Mouse (Mus musculus) kidney, embryonic 15.5 days (tissue): ENCODE measurements around the gene Hephl1. TPM values are rescaled to one million over a fixed set of nuclear protein-coding genes. Genes with fewer than 3 reads are reported as not detected.

Experiments used
- ATAC-seq: fragments of 200-750 bp; cut with Nextera tagmentation; replicated peaks from 2 replicates; pipeline ENCODE4 v1.8.0; 2017; ENCODE audit warnings: moderate TSS enrichment; ENCODE audit not compliant: low FRiP score
- H3K27ac ChIP-seq: fragments of 300-500 bp; sonication (generic); 2 replicates; pipeline ENCODE4 v1.5.1; 2015; ENCODE audit warnings: mild to moderate bottlenecking, inconsistent platforms
- H3K27me3 ChIP-seq: fragments of 300-500 bp; sonication (generic); 2 replicates; pipeline ENCODE4 v1.6.1; 2015; ENCODE audit warnings: inconsistent platforms
- H3K36me3 ChIP-seq: fragments of 300-500 bp; sonication (generic); 2 replicates; pipeline ENCODE4 v1.6.1; 2015; ENCODE audit warnings: inconsistent platforms
- H3K4me1 ChIP-seq: fragments of 300-500 bp; sonication (generic); 2 replicates; pipeline ENCODE4 v1.6.1; 2015; ENCODE audit warnings: inconsistent platforms
- H3K4me2 ChIP-seq: fragments of 300-500 bp; sonication (generic); 2 replicates; pipeline ENCODE4 v1.6.1; 2015; ENCODE audit warnings: moderate library complexity, mild to moderate bottlenecking, inconsistent platforms
- H3K4me3 ChIP-seq: fragments of 300-500 bp; sonication (generic); replicated peaks from 2 replicates; pipeline ENCODE4 v1.5.1; 2015; ENCODE audit warnings: mild to moderate bottlenecking, inconsistent platforms
- H3K9ac ChIP-seq: fragments of 300-500 bp; sonication (generic); 2 replicates; pipeline ENCODE4 v1.6.1; 2015; ENCODE audit warnings: mild to moderate bottlenecking, inconsistent platforms
- H3K9me3 ChIP-seq: fragments of 300-500 bp; sonication (generic); replicated peaks from 2 replicates; pipeline ENCODE4 v1.6.1; 2016; ENCODE audit warnings: inconsistent platforms
- WGBS: fragments of 180-500 bp; shearing (Covaris S2); methylation state at CpG from one replicate; pipeline ENCODE4 v1.1.7; 2015; ENCODE audit warnings: mixed read lengths; 5-methylcytosine and 5-hydroxymethylcytosine counted together
- polyA plus RNA-seq: library from polyadenylated mRNA; unstranded; fragments of >200 nt; fragmentation: Nextera tagmentation; extraction: Ambion mirVana; gene quantifications from 2 replicates; pipeline ENCODE4 v1.2.1, GENCODE M21; 2015

Gene Hephl1
- polyA plus RNA-seq, 1 experiment from 2014 or later, result 0.05 TPM

DNA sequence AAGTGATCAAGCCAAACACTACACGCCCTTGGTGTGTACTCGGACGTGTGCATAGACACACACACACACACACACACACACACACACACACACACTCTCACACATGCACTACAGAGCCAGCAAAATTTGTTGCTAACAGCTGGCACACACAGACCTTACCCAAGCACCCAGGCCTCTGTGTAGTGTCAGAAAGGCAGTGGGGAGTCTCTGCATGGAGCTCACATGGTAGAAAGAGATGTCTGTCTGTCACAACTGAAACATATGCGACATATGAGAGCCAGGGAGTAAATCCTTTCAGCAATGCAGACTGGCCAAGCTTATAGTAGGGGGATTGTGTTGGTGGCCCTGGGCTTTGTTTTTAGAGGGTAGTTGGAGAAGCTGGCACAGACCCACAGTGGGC lies 79.1 kb downstream of the Hephl1 start:
- Histone ChIP-seq H3K27me3 (no peaks in the 10 kb centered on the region), H3K9me3 (no peaks in the 10 kb centered on the region), H3K4me3 (no peak overlapping the region), H3K27ac (no peak overlapping the region), H3K4me1 (peaks cover 21% of the 10 kb centered on the region), H3K36me3 (0 out of 2 replicates have a peak, but pooled peaks cover 7% of the 10 kb centered on the region), H3K4me2 (no peak overlapping the region), H3K9ac (no peak overlapping the region)
- no peak for ATAC-seq
- 97% methylated on average over 4 of the region's 4 CpGs for WGBS

GRCm38 (mm10) chr9:15030771-15031170 lies 81.1 kb downstream of the Hephl1 start:
- H3K9me3 ChIP-seq, result no peaks in the 10 kb centered on the region
- H3K27ac ChIP-seq, result no peak overlapping the region
- H3K4me1 ChIP-seq, result peaks cover 8% of the 10 kb centered on the region
- ATAC-seq, result no peak
- 64% methylated on average over 8 of the region's 8 CpGs for WGBS
- no peak overlapping the region for H3K9ac ChIP-seq
- H3K36me3 ChIP-seq, result 0 out of 2 replicates have a peak, but pooled peaks cover 16% of the 10 kb centered on the region
- H3K4me3 ChIP-seq, result no peak overlapping the region
- H3K27me3 ChIP-seq, result no peaks in the 10 kb centered on the region
- no peak overlapping the region for H3K4me2 ChIP-seq

GRCm38 (mm10) chr9:15029025-15029727 lies 82.7 kb downstream of the Hephl1 start:
- WGBS, result 65% methylated on average over 5 of the region's 5 CpGs
- Histone ChIP-seq H3K4me2 (no peak overlapping the region), H3K36me3 (0 out of 2 replicates have a peak, but pooled peaks cover 16% of the 10 kb centered on the region), H3K27ac (no peak overlapping the region), H3K9me3 (no peaks in the 10 kb centered on the region), H3K27me3 (no peaks in the 10 kb centered on the region), H3K4me3 (no peak overlapping the region), H3K9ac (no peak overlapping the region), H3K4me1 (peaks cover 2% of the 10 kb centered on the region; the same call in 1 of the 2 replicates)
- ATAC-seq, result peak; percentile 54; the same call in 1 of the 2 replicates

DNA sequence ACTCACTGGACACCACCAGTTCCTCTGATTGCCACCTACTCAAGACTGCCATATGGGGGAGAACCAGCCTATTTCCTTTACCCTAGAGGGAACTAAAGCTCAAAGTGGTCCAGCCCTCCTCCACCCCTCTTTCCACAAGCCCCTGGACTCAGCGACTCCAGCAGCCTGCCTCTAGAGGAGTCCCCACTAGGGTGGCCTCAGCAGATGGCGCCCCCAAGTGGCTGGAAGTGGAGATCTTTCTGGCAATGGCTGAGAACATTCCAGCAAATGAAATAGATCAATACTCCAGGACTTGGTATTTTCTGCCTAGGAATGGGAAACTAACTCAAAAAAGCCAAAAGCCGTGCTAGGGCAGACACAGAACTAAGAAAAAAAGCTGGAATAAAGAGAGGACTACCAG lies 84.2 kb downstream of the Hephl1 start:
- Histone ChIP-seq H3K9me3 (no peaks in the 10 kb centered on the region), H3K36me3 (0 out of 2 replicates have a peak, but pooled peaks cover 13% of the 10 kb centered on the region), H3K4me1 (no peaks in the 10 kb centered on the region), H3K4me2 (no peak overlapping the region), H3K9ac (no peak overlapping the region), H3K27me3 (no peaks in the 10 kb centered on the region), H3K27ac (no peak overlapping the region), H3K4me3 (no peak overlapping the region)
- 77% methylated on average over 3 of the region's 3 CpGs for WGBS
- no peak for ATAC-seq

GRCm38 (mm10) chr9:15023049-15023448 lies 88.9 kb downstream of the Hephl1 start:
- no peak overlapping the region for H3K4me2 ChIP-seq
- no peaks in the 10 kb centered on the region for H3K9me3 ChIP-seq
- H3K36me3 ChIP-seq, result peaks cover 25% of the 10 kb centered on the region
- no peaks in the 10 kb centered on the region for H3K4me1 ChIP-seq
- no peak overlapping the region for H3K4me3 ChIP-seq
- WGBS, result 95% methylated on average over 1 of the region's 1 CpGs
- no peak for ATAC-seq
- H3K9ac ChIP-seq, result no peak overlapping the region
- no peak overlapping the region for H3K27ac ChIP-seq
- no peaks in the 10 kb centered on the region for H3K27me3 ChIP-seq

GRCm38 (mm10) chr9:15021156-15021555 lies 90.8 kb downstream of the Hephl1 start:
- no peak overlapping the region for H3K27ac ChIP-seq
- no peak overlapping the region for H3K4me2 ChIP-seq
- no peaks in the 10 kb centered on the region for H3K4me1 ChIP-seq
- H3K27me3 ChIP-seq, result no peaks in the 10 kb centered on the region
- H3K9ac ChIP-seq, result no peak overlapping the region
- no peaks in the 10 kb centered on the region for H3K9me3 ChIP-seq
- ATAC-seq, result no peak
- no peak overlapping the region for H3K4me3 ChIP-seq
- peaks cover 18% of the 10 kb centered on the region for H3K36me3 ChIP-seq
- WGBS, result 87% methylated on average over 9 of the region's 9 CpGs

DNA sequence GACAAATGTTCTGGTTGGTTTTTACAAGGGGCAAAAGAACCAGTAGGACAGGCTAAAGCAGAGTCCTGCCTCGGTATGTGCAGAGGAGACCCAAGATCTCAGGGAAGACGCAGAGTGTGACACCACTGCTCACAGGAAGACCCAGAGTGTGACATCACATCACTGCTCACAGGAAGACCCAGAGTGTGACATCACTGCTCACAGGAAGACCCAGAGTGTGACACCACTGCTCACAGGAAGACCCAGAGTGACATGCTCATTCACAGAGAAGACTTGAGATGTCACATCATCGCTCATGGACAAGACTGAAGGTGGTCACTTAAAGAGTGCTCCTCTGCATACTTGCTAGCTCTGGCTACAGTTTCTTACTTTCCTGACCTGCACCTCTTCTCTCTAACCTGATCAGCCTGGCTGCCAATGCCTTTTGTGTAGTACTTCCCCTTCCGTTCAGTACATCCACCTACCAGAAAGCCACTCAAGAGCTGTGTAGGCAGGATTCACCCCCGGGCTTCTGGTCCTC lies 91.3 kb downstream of the Hephl1 start:
- Histone ChIP-seq H3K4me3 (no peak overlapping the region), H3K4me2 (no peak overlapping the region), H3K27ac (no peak overlapping the region), H3K36me3 (peaks cover 15% of the 10 kb centered on the region), H3K9me3 (no peaks in the 10 kb centered on the region), H3K4me1 (no peaks in the 10 kb centered on the region), H3K27me3 (no peaks in the 10 kb centered on the region), H3K9ac (no peak overlapping the region)
- no peak for ATAC-seq
- 94% methylated on average over 5 of the region's 5 CpGs for WGBS

- no peak overlapping the region for H3K4me3 ChIP-seq
- H3K4me2 ChIP-seq, result no peak overlapping the region
- no peaks in the 10 kb centered on the region for H3K27me3 ChIP-seq
- no peak overlapping the region for H3K27ac ChIP-seq
- ATAC-seq, result no peak
- WGBS, result 75% methylated on average over 5 of the region's 5 CpGs
- peaks cover 15% of the 10 kb centered on the region for H3K36me3 ChIP-seq
- no peaks in the 10 kb centered on the region for H3K9me3 ChIP-seq
- H3K9ac ChIP-seq, result no peak overlapping the region
- no peaks in the 10 kb centered on the region for H3K4me1 ChIP-seq
Observed at GRCm38 (mm10) chr9:15018756-15019131, 93.2 kb downstream of the Hephl1 start.

GRCm38 (mm10) chr9:15017791-15018755 lies 93.8 kb downstream of the Hephl1 start:
- Histone ChIP-seq H3K4me2 (no peak overlapping the region), H3K4me3 (no peak overlapping the region), H3K4me1 (no peaks in the 10 kb centered on the region), H3K27me3 (no peaks in the 10 kb centered on the region), H3K9me3 (no peaks in the 10 kb centered on the region), H3K36me3 (peaks cover 15% of the 10 kb centered on the region), H3K27ac (no peak overlapping the region), H3K9ac (no peak overlapping the region)
- WGBS, result 84% methylated on average over 18 of the region's 18 CpGs
- ATAC-seq, result no peak

GRCm38 (mm10) chr9:15015223-15015956 lies 96.5 kb downstream of the Hephl1 start:
- no peak overlapping the region for H3K27ac ChIP-seq
- no peak overlapping the region for H3K9ac ChIP-seq
- H3K36me3 ChIP-seq, result peaks cover 6% of the 10 kb centered on the region
- no peaks in the 10 kb centered on the region for H3K9me3 ChIP-seq
- 55% methylated on average over 7 of the region's 7 CpGs for WGBS
- no peaks in the 10 kb centered on the region for H3K27me3 ChIP-seq
- H3K4me3 ChIP-seq, result no peak overlapping the region
- H3K4me2 ChIP-seq, result no peak overlapping the region
- no peaks in the 10 kb centered on the region for H3K4me1 ChIP-seq
- no peak; the same call in 1 of the 2 replicates for ATAC-seq

GRCm38 (mm10) chr9:15007566-15007965 lies 104.3 kb downstream of the Hephl1 start:
- no peak for ATAC-seq
- no peak overlapping the region for H3K9ac ChIP-seq
- no peaks in the 10 kb centered on the region for H3K9me3 ChIP-seq
- peaks cover 36% of the 10 kb centered on the region for H3K36me3 ChIP-seq
- H3K4me2 ChIP-seq, result no peak overlapping the region
- H3K27me3 ChIP-seq, result no peaks in the 10 kb centered on the region
- WGBS, result 66% methylated on average over 14 of the region's 14 CpGs
- H3K27ac ChIP-seq, result no peak overlapping the region
- 0 out of 2 replicates have a peak, but pooled peaks cover 6% of the 10 kb centered on the region for H3K4me1 ChIP-seq
- no peak overlapping the region for H3K4me3 ChIP-seq
